Mouse (Mus musculus): Measurements from ENCODE around the gene Synj1. TPM values are rescaled to one million over a fixed set of nuclear protein-coding genes. Genes with fewer than 3 reads are reported as not detected.
A peak's percentile ranks its signal among the peaks of the same experiment; 100 is the strongest.

Synj1 gene
- polyA plus RNA-seq, 1 experiment from 2014 or later = 11.4 TPM

GRCm38 (mm10) chr16:90941246-90941645 lies 69.9 kb downstream of the Synj1 start:
- no peaks in the 10 kb centered on the region for H3K4me1 ChIP-seq
- H3K4me2 ChIP-seq = no peak overlapping the region
- WGBS = 85% methylated on average over 7 of the region's 7 CpGs
- ATAC-seq (ENCODE audit: extremely low read depth, insufficient number of reproducible peaks, low FRiP score, low TSS enrichment) = no peak
- no peak overlapping the region for H3K9ac ChIP-seq
- no peaks in the 10 kb centered on the region for H3K27me3 ChIP-seq (replicated peaks)
- H3K4me3 ChIP-seq = no peak overlapping the region
- H3K9me3 ChIP-seq = no peaks in the 10 kb centered on the region
- H3K36me3 ChIP-seq = peaks cover 52% of the 10 kb centered on the region
- no peak overlapping the region for H3K27ac ChIP-seq (replicated peaks)

DNA sequence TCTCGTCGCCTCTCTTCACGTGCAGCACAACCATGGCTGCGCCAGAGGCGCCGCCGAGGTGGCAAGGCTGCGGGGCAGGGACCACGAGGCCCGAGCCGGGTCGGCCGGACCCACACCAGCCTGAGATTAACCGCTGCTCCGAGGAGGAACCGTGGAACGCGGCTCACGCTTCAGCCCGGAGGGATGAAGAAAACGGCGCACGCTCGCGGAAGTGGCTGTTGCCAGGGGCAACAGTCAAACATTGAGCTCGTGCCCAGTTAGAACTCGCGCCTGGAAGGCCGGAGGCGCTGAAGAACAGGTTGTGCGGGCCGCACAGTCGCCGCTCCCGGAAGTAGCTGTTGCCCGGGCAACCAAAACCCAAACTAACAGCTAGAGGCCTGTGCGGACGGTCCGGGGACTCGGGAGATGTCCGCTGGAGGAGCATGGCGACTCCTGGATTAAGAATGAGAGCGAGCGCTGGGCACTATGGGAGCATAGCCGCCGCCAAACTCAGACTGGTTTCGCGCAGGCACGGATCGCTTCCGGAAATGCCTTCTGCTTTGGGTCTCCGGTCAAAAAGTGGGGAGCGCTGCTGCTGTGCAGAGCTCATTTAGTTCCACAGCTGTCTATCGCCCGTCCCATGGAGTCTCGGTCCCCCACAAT lies 76.3 kb downstream of the Synj1 start, which contains the start of gene Cfap298:
Gene Cfap298 (minus strand): TSS at position 428 of the 642 bp plus-strand sequence.
- peak within 1 kb of the TSS; percentile 81 for H3K4me3 ChIP-seq
- peak; percentile 89 for ATAC-seq (ENCODE audit: extremely low read depth, insufficient number of reproducible peaks, low FRiP score, low TSS enrichment)
- H3K27me3 ChIP-seq (replicated peaks) = no peaks in the 10 kb centered on the region
- H3K4me2 ChIP-seq = peak within 1 kb of the TSS; percentile 86
- WGBS = 0% methylated on average over 56 of the region's 56 CpGs
- peak within 1 kb of the TSS; percentile 81 for H3K27ac ChIP-seq (replicated peaks)
- H3K9ac ChIP-seq = peak within 1 kb of the TSS; percentile 83
- peaks cover 9% of the 10 kb centered on the region; the same call in 1 of the 2 replicates for H3K4me1 ChIP-seq
- H3K9me3 ChIP-seq = no peaks in the 10 kb centered on the region
- H3K36me3 ChIP-seq = peaks cover 24% of the 10 kb centered on the region

GRCm38 (mm10) chr16:90934193-90934686 lies 76.9 kb downstream of the Synj1 start:
- Histone ChIP-seq H3K9me3 (no peaks in the 10 kb centered on the region), H3K4me3 (peak overlapping the region; percentile 81), H3K9ac (peak overlapping the region; percentile 83), H3K27ac (replicated peaks) (peak overlapping the region; percentile 81), H3K4me2 (peak overlapping the region; percentile 86), H3K36me3 (peaks cover 29% of the 10 kb centered on the region), H3K27me3 (replicated peaks) (no peaks in the 10 kb centered on the region), H3K4me1 (peaks cover 9% of the 10 kb centered on the region; the same call in 1 of the 2 replicates)
- 1% methylated on average over 38 of the region's 38 CpGs for WGBS
- no peak for ATAC-seq (ENCODE audit: extremely low read depth, insufficient number of reproducible peaks, low FRiP score, low TSS enrichment)

DNA sequence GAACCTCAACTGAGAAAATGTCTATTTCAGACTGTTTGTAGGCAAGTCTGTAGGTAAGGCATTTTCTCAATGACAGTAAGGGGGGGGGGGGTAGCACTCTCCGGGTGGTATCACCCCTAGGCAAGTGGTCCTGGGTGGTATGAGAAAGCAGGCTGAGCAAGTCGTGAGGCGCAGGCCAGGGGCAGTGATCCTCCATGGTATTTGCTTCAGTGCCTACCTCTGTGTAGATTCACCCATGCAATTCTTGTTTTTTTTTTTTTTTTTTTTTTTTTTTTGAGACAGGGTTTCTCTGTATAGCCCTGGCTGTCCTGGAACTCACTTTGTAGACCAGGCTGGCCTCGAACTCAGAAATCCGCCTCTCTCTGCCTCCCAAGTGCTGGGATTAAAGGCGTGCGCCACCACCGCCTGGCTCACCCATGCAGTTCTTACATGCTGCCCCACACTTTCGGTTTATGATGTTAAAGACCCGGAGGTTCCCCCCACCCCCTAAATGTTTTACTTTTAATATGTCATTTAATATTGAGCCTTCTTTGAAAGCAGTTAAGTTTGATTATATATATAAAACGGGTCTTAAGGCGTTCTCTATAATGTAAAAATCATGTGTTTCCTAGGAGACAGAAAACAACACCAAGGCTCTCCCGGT lies 77.5 kb downstream of the Synj1 start:
- peak overlapping the region; percentile 83 for H3K9ac ChIP-seq
- peak overlapping the region; percentile 81 for H3K4me3 ChIP-seq
- peak overlapping the region; percentile 86 for H3K4me2 ChIP-seq
- H3K9me3 ChIP-seq = no peaks in the 10 kb centered on the region
- peaks cover 32% of the 10 kb centered on the region for H3K36me3 ChIP-seq
- WGBS = 24% methylated on average over 13 of the region's 13 CpGs
- no peaks in the 10 kb centered on the region for H3K27me3 ChIP-seq (replicated peaks)
- peak overlapping the region; percentile 81 for H3K27ac ChIP-seq (replicated peaks)
- no peak for ATAC-seq (ENCODE audit: extremely low read depth, insufficient number of reproducible peaks, low FRiP score, low TSS enrichment)
- H3K4me1 ChIP-seq = peaks cover 9% of the 10 kb centered on the region; the same call in 1 of the 2 replicates

- Histone ChIP-seq H3K4me3 (no peak overlapping the region), H3K9ac (no peak overlapping the region), H3K9me3 (no peaks in the 10 kb centered on the region), H3K27ac (replicated peaks) (no peak overlapping the region), H3K4me2 (no peak overlapping the region), H3K27me3 (replicated peaks) (no peaks in the 10 kb centered on the region), H3K4me1 (peaks cover 10% of the 10 kb centered on the region; the same call in 1 of the 2 replicates), H3K36me3 (peaks cover 44% of the 10 kb centered on the region)
- no peak for ATAC-seq (ENCODE audit: extremely low read depth, insufficient number of reproducible peaks, low FRiP score, low TSS enrichment)
- 77% methylated on average over 4 of the region's 4 CpGs for WGBS
These were observed 83.7 kb downstream of the Synj1 start for GRCm38 (mm10) chr16:90927446-90927845.

GRCm38 (mm10) chr16:90925461-90925860 lies 85.6 kb downstream of the Synj1 start:
- Histone ChIP-seq H3K4me1 (peaks cover 18% of the 10 kb centered on the region), H3K36me3 (peaks cover 42% of the 10 kb centered on the region), H3K4me3 (no peak overlapping the region), H3K27me3 (replicated peaks) (no peaks in the 10 kb centered on the region), H3K9ac (no peak overlapping the region), H3K27ac (replicated peaks) (peak overlapping the region; percentile 46; the same call in 1 of the 2 replicates), H3K9me3 (no peaks in the 10 kb centered on the region), H3K4me2 (no peak overlapping the region)
- 21% methylated on average over 5 of the region's 5 CpGs for WGBS
- ATAC-seq (ENCODE audit: extremely low read depth, insufficient number of reproducible peaks, low FRiP score, low TSS enrichment) = no peak

GRCm38 (mm10) chr16:90924606-90925370 lies 86.3 kb downstream of the Synj1 start:
- Histone ChIP-seq H3K4me1 (peaks cover 18% of the 10 kb centered on the region), H3K36me3 (peaks cover 36% of the 10 kb centered on the region), H3K27me3 (replicated peaks) (no peaks in the 10 kb centered on the region), H3K9me3 (no peaks in the 10 kb centered on the region), H3K4me2 (0 out of 2 replicates have a peak overlapping the region, but pooled peaks have one; percentile 3), H3K27ac (replicated peaks) (peak overlapping the region; percentile 46), H3K9ac (no peak overlapping the region), H3K4me3 (no peak overlapping the region)
- 75% methylated on average over 13 of the region's 13 CpGs for WGBS
- ATAC-seq (ENCODE audit: extremely low read depth, insufficient number of reproducible peaks, low FRiP score, low TSS enrichment) = no peak

DNA sequence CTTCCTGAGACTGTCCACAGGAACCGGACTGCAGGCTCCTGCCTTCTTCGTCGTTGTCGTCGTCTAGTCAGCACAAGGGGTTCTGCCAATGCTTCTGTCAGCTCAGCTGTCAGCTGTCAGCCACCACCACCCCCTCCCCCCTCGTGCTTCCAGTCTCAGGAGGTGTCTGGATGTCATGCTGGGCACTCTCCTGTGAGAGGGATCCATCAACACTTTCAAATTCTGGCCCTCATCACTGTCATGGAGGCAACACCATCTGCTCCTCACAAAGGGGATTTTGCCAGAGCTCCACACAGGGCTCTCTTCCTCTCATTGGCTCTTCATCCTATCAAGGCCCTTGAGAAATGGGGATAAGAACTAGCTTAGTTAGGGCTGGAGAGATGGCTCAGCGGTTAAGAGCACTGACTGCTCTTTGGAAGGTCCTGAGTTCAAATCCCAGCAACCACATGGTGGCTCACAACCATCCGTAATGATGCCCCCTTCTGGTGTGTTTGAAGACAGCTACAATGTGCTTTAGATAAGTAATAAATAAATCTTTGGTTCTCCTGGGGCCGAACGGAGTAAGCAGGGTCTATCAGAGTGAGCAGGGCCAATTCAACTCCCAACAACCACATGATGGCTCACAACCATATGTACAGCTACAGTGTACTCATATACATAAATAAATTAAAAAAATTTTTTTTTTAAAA lies 89.5 kb downstream of the Synj1 start:
- Histone ChIP-seq H3K4me2 (peak overlapping the region; percentile 14; the same call in 1 of the 2 replicates), H3K27me3 (replicated peaks) (peaks cover 23% of the 10 kb centered on the region; the same call in 1 of the 2 replicates), H3K27ac (replicated peaks) (peak overlapping the region; percentile 44; the same call in 1 of the 2 replicates), H3K36me3 (peaks cover 8% of the 10 kb centered on the region), H3K9me3 (no peaks in the 10 kb centered on the region; the same call in 1 of the 2 replicates), H3K4me3 (no peak overlapping the region), H3K9ac (no peak overlapping the region), H3K4me1 (peaks cover 18% of the 10 kb centered on the region)
- ATAC-seq (ENCODE audit: extremely low read depth, insufficient number of reproducible peaks, low FRiP score, low TSS enrichment) = peak; percentile 75; the same call in 1 of the 2 replicates
- WGBS = 24% methylated on average over 10 of the region's 10 CpGs

GRCm38 (mm10) chr16:90917156-90917555 lies 94.0 kb downstream of the Synj1 start:
- H3K27me3 ChIP-seq (replicated peaks) = peaks cover 37% of the 10 kb centered on the region
- no peak overlapping the region for H3K4me2 ChIP-seq
- H3K4me3 ChIP-seq = no peak overlapping the region
- peaks cover 21% of the 10 kb centered on the region for H3K4me1 ChIP-seq
- no peaks in the 10 kb centered on the region; the same call in 1 of the 2 replicates for H3K9me3 ChIP-seq
- no peak for ATAC-seq (ENCODE audit: extremely low read depth, insufficient number of reproducible peaks, low FRiP score, low TSS enrichment)
- H3K9ac ChIP-seq = no peak overlapping the region
- H3K36me3 ChIP-seq = no peaks in the 10 kb centered on the region
- WGBS = 77% methylated on average over 8 of the region's 8 CpGs
- H3K27ac ChIP-seq (replicated peaks) = no peak overlapping the region

- ATAC-seq (ENCODE audit: extremely low read depth, insufficient number of reproducible peaks, low FRiP score, low TSS enrichment) = no peak
- Histone ChIP-seq H3K27me3 (replicated peaks) (peaks cover 44% of the 10 kb centered on the region), H3K36me3 (no peaks in the 10 kb centered on the region), H3K9me3 (no peaks in the 10 kb centered on the region; the same call in 1 of the 2 replicates), H3K9ac (peak overlapping the region; percentile 57; the same call in 1 of the 2 replicates), H3K27ac (replicated peaks) (peak overlapping the region; percentile 66), H3K4me2 (peak overlapping the region; percentile 38), H3K4me3 (no peak overlapping the region), H3K4me1 (peaks cover 14% of the 10 kb centered on the region)
- 22% methylated on average over 12 of the region's 12 CpGs for WGBS
These were observed 95.0 kb downstream of the Synj1 start for GRCm38 (mm10) chr16:90916040-90916481.
